Mouse (Mus musculus) left cerebral cortex, postnatal 36 days (tissue): ENCODE measurements around the gene Gm9821. TPM values are rescaled to one million over a fixed set of nuclear protein-coding genes. Genes with fewer than 3 reads are reported as not detected.

Source experiments
- DNase-seq, 2 experiments: peaks; one replicate each; pipeline ENCODE4 v3.0.0; 2021 to 2022; ENCODE audit warnings: low spot score in 2 of 2, mixed read lengths in 1 of 2
- intact Hi-C: fragments of 180-260 bp; cut with DNase I; formaldehyde crosslinking; loops from one replicate; pipeline ENCODE4 v1.15.1; 2025
- microRNA-seq: library from miRNA; unstranded; fragments of <30 nt; microRNA quantifications from one replicate; pipeline ENCODE4 v1.2.0, GENCODE M21; 2022
- total RNA-seq, 2 experiments: library from RNA; stranded (reverse); gene quantifications; 2 replicates each; pipeline ENCODE4 v1.2.3; 2021

Gene Gm9821
- total RNA-seq, 2 experiments from 2014 or later: not detected

GRCm38 (mm10) chr2:91984906-91985525 is 39.5 kb downstream of the Gm9821 start:
- no peak for DNase-seq
- intact Hi-C loops: loop anchor here (5.0 to 10.0 kb wide), 2 partner anchors 347 to 450 kb away; partner anchors contain the start of gene Cry2

- intact Hi-C loops: loop anchor here (5.0 to 10.0 kb wide), 2 partner anchors 346 to 449 kb away; partner anchors contain the start of gene Cry2
- no peak for DNase-seq
Observed at GRCm38 (mm10) chr2:91986071-91986470, 40.6 kb downstream of the Gm9821 start.

GRCm38 (mm10) chr2:91987542-91987941 is 42.0 kb downstream of the Gm9821 start:
- peak; percentile 70 to 84 for DNase-seq
- intact Hi-C loops: loop anchor here (1.0 to 10.0 kb wide), 3 partner anchors 71 to 447 kb away; partner anchors contain the start of gene Cry2

- intact Hi-C loops: loop anchor here (5.0 to 10.0 kb wide), 2 partner anchors 343 to 445 kb away; partner anchors contain the start of gene Cry2
- no peak for DNase-seq
Observed at GRCm38 (mm10) chr2:91989750-91990149, 44.2 kb downstream of the Gm9821 start.

- intact Hi-C loops: no loop called here
Observed at GRCm38 (mm10) chr2:91993409-91993808, 47.9 kb downstream of the Gm9821 start.

GRCm38 (mm10) chr2:91996006-91996405 is 50.5 kb downstream of the Gm9821 start:
- no peak for DNase-seq
- intact Hi-C loops: no loop called here

More at GRCm38 (mm10) chr2:91993409-91993808, 47.9 kb downstream of the Gm9821 start:
- no peak for DNase-seq

Small RNAs within 50 kb of the gene (microRNA-seq; reads per million reads assigned to microRNA genes)
- gene Mir6999: not detected

Other genes starting within 250 kb of the Gm9821 start
- gene Atg13, start 235.1 kb upstream of the Gm9821 start, total RNA-seq: 10 to 100 TPM; 87.6 to 88.1 TPM
- 1 to 10 TPM; 6.7 to 7.4 TPM for gene Harbi1, start 234.9 kb upstream of the Gm9821 start, total RNA-seq
- 10 to 100 TPM; 52.6 to 55.5 TPM for gene Ambra1, start 215.6 kb upstream of the Gm9821 start, total RNA-seq
- 10 to 100 TPM; 44.0 to 51.3 TPM for gene Chrm4, start 18.5 kb upstream of the Gm9821 start, total RNA-seq
- 10 to 100 TPM; 15.6 to 23.5 TPM for gene Mdk, start 13.4 kb upstream of the Gm9821 start, total RNA-seq
- gene Dgkz, start 30.2 kb downstream of the Gm9821 start, total RNA-seq: 100 to 1,000 TPM; 503 to 538 TPM
- gene Creb3l1, start 78.8 kb downstream of the Gm9821 start, total RNA-seq: 1 to 10 TPM; 2.6 to 2.8 TPM
- 100 to 1,000 TPM in 1 of 2 experiments, 10 to 100 TPM in 1; 97.1 to 126 TPM for gene Phf21a, start 147.4 kb downstream of the Gm9821 start, total RNA-seq